Mouse (Mus musculus): Measurements from ENCODE around the gene Hand2.
A peak's percentile ranks its signal among the peaks of the same experiment; 100 is the strongest.

DNA sequence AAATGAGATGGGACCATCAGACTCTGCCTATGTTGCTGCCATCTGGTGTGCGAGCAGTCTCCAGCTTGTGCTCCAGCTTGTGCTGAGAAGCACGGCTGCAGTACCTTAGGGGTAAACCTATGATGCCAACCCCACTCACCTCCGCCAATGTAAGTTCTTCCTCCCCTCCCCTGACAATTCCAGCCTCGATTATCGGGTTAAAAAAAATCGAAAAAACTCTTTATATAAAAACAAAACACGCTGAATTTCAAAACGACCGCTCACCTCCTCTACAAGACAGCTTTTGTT, 12.6 kb downstream of the Hand2 start:
- TF ChIP-seq POLR2A (IDR thresholded peaks at IDR 0.05; ENCODE audit: borderline replicate concordance, extremely low read depth, insufficient read depth, insufficient read length, poor library complexity, severe bottlenecking), result no peak
- TF ChIP-seq CTCF (IDR thresholded peaks at IDR 0.05; ENCODE audit: borderline replicate concordance, extremely low read depth, insufficient read depth, insufficient read length), result peak; percentile 26; the same call in 1 of the 2 replicates
